Mouse (Mus musculus) heart, embryonic 12.5 days (tissue): ENCODE results near the gene Klhdc3. TPM values are rescaled to one million over a fixed set of nuclear protein-coding genes. Genes with fewer than 3 reads are reported as not detected.

ENCODE experiments used
- ATAC-seq: fragments of 200-750 bp; cut with Nextera tagmentation; 2 replicates; pipeline ENCODE4 v1.8.0; 2017; ENCODE audit warnings: moderate TSS enrichment, moderate library complexity; ENCODE audit not compliant: insufficient number of reproducible peaks, low FRiP score
- H3K27ac ChIP-seq: fragments of 300-500 bp; sonication (generic); 2 replicates; pipeline ENCODE4 v1.5.1; 2016; ENCODE audit warnings: mild to moderate bottlenecking, moderate library complexity; ENCODE audit not compliant: poor library complexity, severe bottlenecking
- H3K27me3 ChIP-seq: fragments of 300-500 bp; sonication (generic); replicated peaks from 2 replicates; pipeline ENCODE4 v1.6.1; 2016; ENCODE audit warnings: mild to moderate bottlenecking, moderate library complexity
- H3K36me3 ChIP-seq: fragments of 300-500 bp; sonication (generic); 2 replicates; pipeline ENCODE4 v1.6.1; 2016; ENCODE audit warnings: mild to moderate bottlenecking, moderate library complexity
- H3K4me1 ChIP-seq: fragments of 300-500 bp; sonication (generic); replicated peaks from 2 replicates; pipeline ENCODE4 v1.6.1; 2016; ENCODE audit warnings: mild to moderate bottlenecking
- H3K4me2 ChIP-seq: fragments of 300-500 bp; sonication (generic); 2 replicates; pipeline ENCODE4 v1.6.1; 2016; ENCODE audit warnings: mild to moderate bottlenecking, moderate library complexity
- H3K4me3 ChIP-seq: fragments of 300-500 bp; sonication (generic); 2 replicates; pipeline ENCODE4 v1.5.1; 2016; ENCODE audit warnings: mild to moderate bottlenecking
- H3K9ac ChIP-seq: fragments of 300-500 bp; sonication (generic); 2 replicates; pipeline ENCODE4 v1.6.1; 2016; ENCODE audit warnings: mild to moderate bottlenecking, moderate library complexity
- H3K9me3 ChIP-seq: fragments of 300-500 bp; sonication (generic); replicated peaks from 2 replicates; pipeline ENCODE4 v1.6.1; 2016; ENCODE audit warnings: mild to moderate bottlenecking, moderate library complexity
- WGBS: fragments of 180-500 bp; shearing (Covaris S2); methylation state at CpG from one replicate; pipeline ENCODE4 v1.1.7; 2016; 5-methylcytosine and 5-hydroxymethylcytosine counted together
- polyA plus RNA-seq: library from polyadenylated mRNA; unstranded; fragments of >200 nt; fragmentation: Nextera tagmentation; extraction: Ambion mirVana; gene quantifications from 2 replicates; pipeline ENCODE4 v1.2.1, GENCODE M21; 2016

The Klhdc3 gene
- polyA plus RNA-seq, 1 experiment from 2014 or later: 149 TPM

DNA sequence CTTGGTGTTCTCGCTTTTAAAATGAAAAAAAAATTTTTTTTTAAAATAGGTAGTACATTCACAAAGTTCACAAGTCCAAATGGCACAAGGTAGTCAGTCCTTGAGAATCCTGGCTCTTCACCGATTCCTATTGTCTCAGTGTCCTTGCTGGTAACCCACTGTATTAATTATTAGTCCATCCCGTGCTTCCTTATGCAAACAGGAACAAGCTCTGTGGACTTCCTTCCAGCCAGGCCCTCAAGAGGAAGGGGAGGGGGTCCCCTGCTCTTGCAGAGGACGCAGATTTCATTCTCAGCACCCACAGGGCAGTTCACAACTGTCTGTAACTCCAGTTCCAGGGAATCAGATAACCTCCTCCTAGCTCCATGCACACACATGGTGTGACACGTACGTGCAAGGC is 24.7 kb downstream of the Klhdc3 start:
- 83% methylated on average over 6 of the region's 6 CpGs for WGBS
- Histone ChIP-seq H3K4me1 (peaks cover 33% of the 10 kb centered on the region), H3K4me2 (no peak overlapping the region), H3K9me3 (no peaks in the 10 kb centered on the region), H3K36me3 (peaks cover 87% of the 10 kb centered on the region), H3K9ac (no peak overlapping the region), H3K4me3 (no peak overlapping the region), H3K27ac (no peak overlapping the region), H3K27me3 (no peaks in the 10 kb centered on the region)
- ATAC-seq: no peak

DNA sequence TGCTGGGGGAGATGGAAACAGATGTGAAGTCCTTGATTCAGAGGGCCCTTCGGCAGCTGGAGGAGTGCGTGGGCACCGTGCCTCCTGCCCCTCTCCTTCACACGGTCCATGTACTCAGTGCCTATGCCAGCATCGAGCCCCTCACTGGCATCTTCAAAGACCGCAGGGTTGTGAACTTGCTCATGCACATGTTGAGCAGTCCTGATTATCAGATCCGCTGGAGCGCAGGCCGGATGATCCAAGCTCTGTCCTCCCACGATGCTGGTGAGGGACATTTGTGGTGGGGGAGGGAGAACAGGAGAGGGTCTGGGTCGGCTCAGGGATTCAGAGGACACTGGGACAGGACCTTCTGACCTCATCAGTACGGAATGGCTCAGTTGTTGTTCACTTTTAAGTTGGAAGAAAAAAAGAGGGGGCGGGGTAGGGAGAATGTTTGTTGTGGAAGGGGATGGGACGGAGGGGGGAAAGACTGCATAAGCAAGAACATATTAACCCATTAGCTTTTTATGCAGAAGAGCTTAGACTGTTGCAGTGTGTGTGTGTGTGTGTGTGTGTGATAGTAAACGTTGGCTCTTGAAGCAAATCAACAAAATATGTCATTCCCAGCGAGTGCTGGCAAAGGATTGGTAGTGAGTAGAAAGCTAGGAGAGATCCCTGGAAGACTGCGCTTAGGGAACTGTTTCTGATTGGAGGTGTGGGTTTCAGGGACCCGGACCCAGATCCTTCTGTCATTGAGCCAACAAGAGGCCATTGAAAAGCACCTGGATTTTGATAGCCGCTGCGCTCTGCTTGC is 28.8 kb downstream of the Klhdc3 start:
- peak overlapping the region; percentile 98; the same call in 1 of the 2 replicates for H3K27ac ChIP-seq
- no peaks in the 10 kb centered on the region for H3K27me3 ChIP-seq
- H3K36me3 ChIP-seq: peaks cover 57% of the 10 kb centered on the region
- H3K4me3 ChIP-seq: peak overlapping the region; percentile 78
- peaks cover 47% of the 10 kb centered on the region for H3K4me1 ChIP-seq
- no peak for ATAC-seq
- 58% methylated on average over 20 of the region's 20 CpGs for WGBS
- peak overlapping the region; percentile 94 for H3K9ac ChIP-seq
- no peaks in the 10 kb centered on the region for H3K9me3 ChIP-seq
- peak overlapping the region; percentile 91 for H3K4me2 ChIP-seq

GRCm38 (mm10) chr17:46651292-46651691 is 29.4 kb downstream of the Klhdc3 start:
- peak overlapping the region; percentile 91 for H3K4me2 ChIP-seq
- peaks cover 51% of the 10 kb centered on the region for H3K36me3 ChIP-seq
- peak overlapping the region; percentile 78 for H3K4me3 ChIP-seq
- H3K9me3 ChIP-seq: no peaks in the 10 kb centered on the region
- 67% methylated on average over 17 of the region's 17 CpGs for WGBS
- no peak for ATAC-seq
- peak overlapping the region; percentile 98 for H3K27ac ChIP-seq
- H3K4me1 ChIP-seq: peaks cover 52% of the 10 kb centered on the region
- H3K27me3 ChIP-seq: no peaks in the 10 kb centered on the region
- H3K9ac ChIP-seq: peak overlapping the region; percentile 94

- WGBS: under 1% methylated on average over 57 of the region's 58 CpGs
- Histone ChIP-seq H3K9ac (peak within 1 kb of the TSS; percentile 94), H3K36me3 (peaks cover 42% of the 10 kb centered on the region), H3K4me1 (peaks cover 50% of the 10 kb centered on the region), H3K9me3 (no peaks in the 10 kb centered on the region), H3K4me2 (peak within 1 kb of the TSS; percentile 91), H3K4me3 (peak within 1 kb of the TSS; percentile 78), H3K27me3 (no peaks in the 10 kb centered on the region), H3K27ac (peak within 1 kb of the TSS; percentile 98)
- peak; percentile 90 for ATAC-seq
Measured at GRCm38 (mm10) chr17:46650232-46651031, 30.3 kb downstream of the Klhdc3 start, which contains the start of gene Cul7. TSS of gene Cul7 (plus strand) at chr17:46650337.

GRCm38 (mm10) chr17:46649811-46650210 is 30.9 kb downstream of the Klhdc3 start:
- 34% methylated on average over 15 of the region's 15 CpGs for WGBS
- ATAC-seq: no peak
- Histone ChIP-seq H3K4me1 (peaks cover 54% of the 10 kb centered on the region), H3K27me3 (no peaks in the 10 kb centered on the region), H3K27ac (peak overlapping the region; percentile 98), H3K9ac (peak overlapping the region; percentile 94), H3K4me3 (peak overlapping the region; percentile 78), H3K9me3 (no peaks in the 10 kb centered on the region), H3K36me3 (peaks cover 37% of the 10 kb centered on the region), H3K4me2 (peak overlapping the region; percentile 91)

GRCm38 (mm10) chr17:46648436-46648835 is 32.3 kb downstream of the Klhdc3 start:
- 90% methylated on average over 9 of the region's 9 CpGs for WGBS
- H3K27ac ChIP-seq: no peak overlapping the region
- H3K4me2 ChIP-seq: no peak overlapping the region
- no peak for ATAC-seq
- H3K27me3 ChIP-seq: no peaks in the 10 kb centered on the region
- no peak overlapping the region for H3K4me3 ChIP-seq
- H3K36me3 ChIP-seq: peaks cover 28% of the 10 kb centered on the region
- H3K9ac ChIP-seq: no peak overlapping the region
- H3K4me1 ChIP-seq: peaks cover 55% of the 10 kb centered on the region
- H3K9me3 ChIP-seq: no peaks in the 10 kb centered on the region

GRCm38 (mm10) chr17:46647279-46647678 is 33.4 kb downstream of the Klhdc3 start:
- WGBS: 92% methylated on average over 7 of the region's 7 CpGs
- Histone ChIP-seq H3K4me3 (no peak overlapping the region), H3K27me3 (no peaks in the 10 kb centered on the region), H3K27ac (no peak overlapping the region), H3K4me2 (0 out of 2 replicates have a peak overlapping the region, but pooled peaks have one; percentile 91), H3K9me3 (no peaks in the 10 kb centered on the region), H3K36me3 (peaks cover 19% of the 10 kb centered on the region), H3K9ac (no peak overlapping the region), H3K4me1 (peaks cover 44% of the 10 kb centered on the region)
- no peak for ATAC-seq

GRCm38 (mm10) chr17:46646322-46646662 is 34.4 kb downstream of the Klhdc3 start:
- Histone ChIP-seq H3K4me3 (peak overlapping the region; percentile 89), H3K9me3 (no peaks in the 10 kb centered on the region), H3K27ac (peak overlapping the region; percentile 81), H3K27me3 (no peaks in the 10 kb centered on the region), H3K4me1 (peaks cover 34% of the 10 kb centered on the region), H3K36me3 (peaks cover 28% of the 10 kb centered on the region), H3K4me2 (peak overlapping the region; percentile 91), H3K9ac (peak overlapping the region; percentile 89)
- ATAC-seq: peak; percentile 19
- under 1% methylated on average over 19 of the region's 19 CpGs for WGBS

GRCm38 (mm10) chr17:46645561-46646321 is 35.0 kb downstream of the Klhdc3 start, which contains the start of the genes Klc4 and Mrpl2:
TSS of gene Klc4 (minus strand) at chr17:46646022.
TSS of gene Mrpl2 (plus strand) at chr17:46646229.
- WGBS: under 1% methylated on average over 53 of the region's 53 CpGs
- peaks cover 29% of the 10 kb centered on the region for H3K4me1 ChIP-seq
- H3K4me3 ChIP-seq: peak within 1 kb of the TSS; percentile 89
- ATAC-seq: peak; percentile 86
- H3K4me2 ChIP-seq: peak within 1 kb of the TSS; percentile 91
- H3K27me3 ChIP-seq: no peaks in the 10 kb centered on the region
- peak within 1 kb of the TSS; percentile 89 for H3K9ac ChIP-seq
- peak within 1 kb of the TSS; percentile 81 for H3K27ac ChIP-seq
- H3K9me3 ChIP-seq: no peaks in the 10 kb centered on the region
- H3K36me3 ChIP-seq: peaks cover 34% of the 10 kb centered on the region

DNA sequence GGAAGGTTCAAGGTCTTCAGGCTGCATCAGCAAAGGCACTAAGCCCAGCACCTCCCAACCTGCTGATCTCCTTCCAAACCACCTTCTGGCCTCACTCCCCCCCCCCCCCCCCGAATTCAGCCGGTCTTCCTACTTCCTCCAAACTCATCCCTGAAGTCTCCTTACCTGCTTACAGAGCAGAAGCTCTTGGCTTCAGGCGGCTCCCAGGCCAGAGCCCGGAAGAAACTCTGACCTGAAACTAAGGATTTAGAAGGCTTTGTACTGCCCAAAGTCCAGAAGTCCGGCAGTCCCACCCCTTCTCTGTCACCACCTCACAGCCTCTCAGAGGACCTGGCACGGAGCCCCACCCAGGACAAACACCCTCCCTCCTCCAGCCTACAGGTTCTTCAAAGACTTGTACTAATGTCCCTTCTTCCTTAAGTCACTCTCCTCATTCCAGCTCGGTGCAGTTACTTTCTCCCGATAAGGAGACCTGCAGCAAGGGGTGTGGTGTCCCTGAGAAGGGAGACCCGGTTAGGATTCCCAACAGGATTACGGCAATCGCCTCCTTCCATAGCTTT is 35.7 kb downstream of the Klhdc3 start:
- H3K27me3 ChIP-seq: no peaks in the 10 kb centered on the region
- WGBS: 14% methylated on average over 11 of the region's 11 CpGs
- 0 out of 2 replicates have a peak, but pooled peaks have one; percentile 16 for ATAC-seq
- H3K4me2 ChIP-seq: peak overlapping the region; percentile 91
- H3K9ac ChIP-seq: peak overlapping the region; percentile 79
- peak overlapping the region; percentile 65 for H3K27ac ChIP-seq
- H3K4me3 ChIP-seq: peak overlapping the region; percentile 89
- no peaks in the 10 kb centered on the region for H3K9me3 ChIP-seq
- H3K4me1 ChIP-seq: peaks cover 29% of the 10 kb centered on the region
- peaks cover 41% of the 10 kb centered on the region for H3K36me3 ChIP-seq
